Mouse (Mus musculus) brain, embryonic 14.5 days (tissue): ENCODE measurements around the gene Olfr15.

Experiments used
- CTCF ChIP-seq: fragments of 200-500 bp; IDR thresholded peaks from 2 replicates; pipeline ENCODE4 v1.5.1; 2012; ENCODE audit warnings: inconsistent platforms, mild to moderate bottlenecking, moderate library complexity, borderline replicate concordance; ENCODE audit not compliant: insufficient read depth, insufficient read length; ENCODE audit errors: extremely low read depth
- POLR2A ChIP-seq: fragments of 200-500 bp; IDR thresholded peaks from 2 replicates; pipeline ENCODE4 v1.6.1; 2012; ENCODE audit warnings: mild to moderate bottlenecking, inconsistent platforms, borderline replicate concordance; ENCODE audit not compliant: poor library complexity, insufficient read depth, insufficient read length, severe bottlenecking; ENCODE audit errors: extremely low read depth

GRCm38 (mm10) chr16:3871815-3872214 lies 41.1 kb downstream of the Olfr15 start:
- TF ChIP-seq POLR2A (no peak), CTCF (no peak)
